Mouse (Mus musculus) limb, embryonic 14.5 days (tissue): ENCODE results near the gene Olfr211. TPM values are rescaled to one million over a fixed set of nuclear protein-coding genes. Genes with fewer than 3 reads are reported as not detected.

Source experiments
- ATAC-seq: fragments of 200-750 bp; cut with Nextera tagmentation; 2 replicates; pipeline ENCODE4 v1.8.0; 2017; ENCODE audit warnings: low read depth, moderate number of reproducible peaks, moderate TSS enrichment; ENCODE audit not compliant: low FRiP score
- DNase-seq: peaks from one replicate; pipeline ENCODE4 v3.0.0-alpha.2; 2015; ENCODE audit warnings: low spot score
- H3K27ac ChIP-seq: fragments of 300-500 bp; sonication (generic); replicated peaks from 2 replicates; pipeline ENCODE4 v1.5.1; 2014; ENCODE audit warnings: low read depth, mild to moderate bottlenecking, low read length, moderate library complexity, mixed read lengths
- H3K27me3 ChIP-seq: fragments of 300-500 bp; sonication (generic); 2 replicates; pipeline ENCODE4 v1.6.1; 2014; ENCODE audit warnings: low read length, mixed read lengths; ENCODE audit not compliant: control insufficient read depth, insufficient read depth
- H3K36me3 ChIP-seq: fragments of 300-500 bp; sonication (generic); 2 replicates; pipeline ENCODE4 v1.6.1; 2014; ENCODE audit warnings: mild to moderate bottlenecking, low read length, moderate library complexity, mixed read lengths; ENCODE audit not compliant: control insufficient read depth, insufficient read depth
- H3K4me1 ChIP-seq: fragments of 300-500 bp; sonication (generic); 2 replicates; pipeline ENCODE4 v1.6.1; 2014; ENCODE audit warnings: antibody characterized with exemption, low read length, mixed read lengths; ENCODE audit not compliant: control insufficient read depth, insufficient read depth
- H3K4me2 ChIP-seq: fragments of 300-500 bp; sonication (generic); replicated peaks from 2 replicates; pipeline ENCODE4 v1.6.1; 2014; ENCODE audit warnings: low read depth, mild to moderate bottlenecking, low read length, moderate library complexity; ENCODE audit not compliant: severe bottlenecking
- H3K4me3 ChIP-seq: fragments of 300-500 bp; sonication (generic); replicated peaks from 2 replicates; pipeline ENCODE4 v1.5.1; 2014; ENCODE audit warnings: low read length
- H3K9ac ChIP-seq: fragments of 300-500 bp; sonication (generic); 2 replicates; pipeline ENCODE4 v1.6.1; 2014; ENCODE audit warnings: mild to moderate bottlenecking, low read depth, low read length, moderate library complexity; ENCODE audit not compliant: severe bottlenecking
- H3K9me3 ChIP-seq: fragments of 300-500 bp; sonication (generic); 2 replicates; pipeline ENCODE4 v1.6.1; 2016; ENCODE audit warnings: low read length; ENCODE audit not compliant: control insufficient read depth
- POLR2A ChIP-seq: fragments of 200-500 bp; IDR thresholded peaks from 2 replicates; pipeline ENCODE4 v1.8.0; 2012; ENCODE audit warnings: inconsistent platforms, mild to moderate bottlenecking, moderate library complexity, borderline replicate concordance; ENCODE audit not compliant: insufficient read depth, insufficient read length; ENCODE audit errors: extremely low read depth
- WGBS: fragments of 180-500 bp; shearing (Covaris S2); extraction: QIAGEN DNeasy Blood & Tissue Kit; methylation state at CpG from one replicate; pipeline ENCODE4 v1.1.7; 2014; 5-methylcytosine and 5-hydroxymethylcytosine counted together
- polyA plus RNA-seq, 2 experiments: library from polyadenylated mRNA; depleted of rRNA in 1 of 2; stranded (reverse) in 1 of 2; unstranded in 1 of 2; fragments of >200 nt; fragmentation: Nextera tagmentation in 1 of 2; extraction: Ambion mirVana in 1 of 2; gene quantifications; 2 replicates each; pipeline versions ENCODE4 v1.2.1 to v1.2.3; 2012 to 2014

The Olfr211 gene
- polyA plus RNA-seq, 2 experiments, result not detected

DNA sequence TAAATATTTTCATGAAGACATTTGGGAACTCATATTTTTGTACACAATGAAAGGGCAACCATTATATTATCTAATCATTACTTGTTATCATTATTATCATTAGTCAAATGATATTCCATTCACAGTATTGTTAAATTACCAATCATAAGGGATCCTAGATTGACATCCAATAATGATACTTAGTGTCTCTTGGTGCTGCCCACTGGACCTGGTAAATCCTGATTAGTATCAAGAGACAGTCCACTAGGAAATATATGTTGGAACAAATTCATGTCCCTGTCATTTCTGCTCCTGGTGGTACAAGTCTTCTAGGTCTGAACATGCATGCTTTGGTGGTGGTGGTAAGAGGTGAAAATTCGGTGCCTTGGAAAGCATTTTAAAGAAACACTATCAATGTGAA is 49.3 kb downstream of the Olfr211 start, which contains the start of gene Olfr213:
Olfr213 (plus strand) TSS at position 301 of the 400 bp plus-strand sequence.
- no peak for ATAC-seq
- H3K4me1 ChIP-seq, result no peaks in the 10 kb centered on the region
- 59% methylated on average over 1 of the region's 1 CpGs for WGBS

DNA sequence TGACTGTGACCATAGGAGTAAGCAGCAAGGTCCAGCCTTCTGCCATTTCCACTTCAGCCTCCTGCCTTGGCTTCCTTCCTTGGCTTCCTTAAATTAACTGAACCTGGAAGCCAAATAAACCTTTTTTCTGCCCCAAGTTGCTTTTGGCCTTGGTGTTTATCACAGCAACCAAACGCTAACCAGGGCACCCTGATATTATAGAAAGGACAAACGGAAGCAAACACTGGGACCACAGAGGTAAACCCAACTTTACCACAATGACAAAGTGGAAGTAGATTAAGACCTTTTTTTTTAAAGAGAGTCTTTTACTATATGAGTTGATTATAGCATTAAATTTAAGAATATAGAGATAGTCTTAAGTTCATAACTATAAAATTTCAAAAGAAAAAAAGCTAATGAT is 53.6 kb downstream of the Olfr211 start:
- H3K36me3 ChIP-seq, result no peaks in the 10 kb centered on the region
- no peaks in the 10 kb centered on the region for H3K9me3 ChIP-seq
- no peaks in the 10 kb centered on the region for H3K27me3 ChIP-seq
- TF ChIP-seq POLR2A, result no peak
- H3K27ac ChIP-seq, result no peak overlapping the region
- WGBS, result 82% methylated on average over 2 of the region's 2 CpGs
- ATAC-seq (no peak), DNase-seq (no peak)
- no peaks in the 10 kb centered on the region for H3K4me1 ChIP-seq
- no peak overlapping the region for H3K9ac ChIP-seq
- no peak overlapping the region for H3K4me2 ChIP-seq
- no peak overlapping the region for H3K4me3 ChIP-seq

More for the DNA sequence above, 49.3 kb downstream of the Olfr211 start, which contains the start of gene Olfr213:
- no peak within 1 kb of the TSS for H3K4me3 ChIP-seq
- H3K4me2 ChIP-seq, result no peak within 1 kb of the TSS
- no peaks in the 10 kb centered on the region for H3K36me3 ChIP-seq
- no peak for DNase-seq
- no peak within 1 kb of the TSS for H3K9ac ChIP-seq
- no peaks in the 10 kb centered on the region for H3K27me3 ChIP-seq
- TF ChIP-seq POLR2A, result no peak
- H3K27ac ChIP-seq, result no peak within 1 kb of the TSS
- no peaks in the 10 kb centered on the region for H3K9me3 ChIP-seq

Other genes with a start within 250 kb of the Olfr211 start
- 3.7 and 4.7 TPM in 2 replicates for gene Zfand4, start 224.9 kb upstream of the Olfr211 start, polyA plus RNA-seq (2012; rRNA removed)
- gene Zfand4, start 224.9 kb upstream of the Olfr211 start, polyA plus RNA-seq (2014; fragmentation: Nextera tagmentation; extraction: Ambion mirVana), result 6.5 and 8.2 TPM in 2 replicates
- 40.4 and 49.4 TPM in 2 replicates for gene March8, start 151.1 kb upstream of the Olfr211 start, polyA plus RNA-seq (2012; rRNA removed)
- 27.0 and 29.6 TPM in 2 replicates for gene March8, start 151.1 kb upstream of the Olfr211 start, polyA plus RNA-seq (2014; fragmentation: Nextera tagmentation; extraction: Ambion mirVana)
- 1.6 and 2.0 TPM in 2 replicates for gene Alox5, start 27.9 kb upstream of the Olfr211 start, polyA plus RNA-seq (2012; rRNA removed)
- gene Alox5, start 27.9 kb upstream of the Olfr211 start, polyA plus RNA-seq (2014; fragmentation: Nextera tagmentation; extraction: Ambion mirVana), result 3.9 and 4.1 TPM in 2 replicates
- gene Olfr212, start 17.4 kb downstream of the Olfr211 start, polyA plus RNA-seq (2012; rRNA removed), result 0.03 TPM in 1 of 2 replicates, not detected in the other
- not detected in 2 replicates for gene Olfr212, start 17.4 kb downstream of the Olfr211 start, polyA plus RNA-seq (2014; fragmentation: Nextera tagmentation; extraction: Ambion mirVana)
- not detected in 2 replicates for gene Olfr213, start 49.4 kb downstream of the Olfr211 start, polyA plus RNA-seq (2012; rRNA removed)
- gene Olfr213, start 49.4 kb downstream of the Olfr211 start, polyA plus RNA-seq (2014; fragmentation: Nextera tagmentation; extraction: Ambion mirVana), result not detected in 2 replicates
- gene Gm5580, start 62.0 kb downstream of the Olfr211 start, polyA plus RNA-seq (2012; rRNA removed), result 0.10 and 0.14 TPM in 2 replicates
- gene Gm5580, start 62.0 kb downstream of the Olfr211 start, polyA plus RNA-seq (2014; fragmentation: Nextera tagmentation; extraction: Ambion mirVana), result 0.41 and 0.50 TPM in 2 replicates
- gene Olfr214, start 65.1 kb downstream of the Olfr211 start, polyA plus RNA-seq (2012; rRNA removed), result not detected in 2 replicates
- not detected in 2 replicates for gene Olfr214, start 65.1 kb downstream of the Olfr211 start, polyA plus RNA-seq (2014; fragmentation: Nextera tagmentation; extraction: Ambion mirVana)
- gene Olfr215, start 95.1 kb downstream of the Olfr211 start, polyA plus RNA-seq (2012; rRNA removed), result not detected in 2 replicates
- not detected in 2 replicates for gene Olfr215, start 95.1 kb downstream of the Olfr211 start, polyA plus RNA-seq (2014; fragmentation: Nextera tagmentation; extraction: Ambion mirVana)
- 109 and 128 TPM in 2 replicates for gene Zfp422, start 139.9 kb downstream of the Olfr211 start, polyA plus RNA-seq (2012; rRNA removed)
- gene Zfp422, start 139.9 kb downstream of the Olfr211 start, polyA plus RNA-seq (2014; fragmentation: Nextera tagmentation; extraction: Ambion mirVana), result 166 and 184 TPM in 2 replicates
- gene Depp1, start 161.5 kb downstream of the Olfr211 start, polyA plus RNA-seq (2012; rRNA removed), result 13.8 and 17.6 TPM in 2 replicates
- 27.7 and 28.6 TPM in 2 replicates for gene Depp1, start 161.5 kb downstream of the Olfr211 start, polyA plus RNA-seq (2014; fragmentation: Nextera tagmentation; extraction: Ambion mirVana)
- 5.9 and 6.0 TPM in 2 replicates for gene Rassf4, start 184.9 kb downstream of the Olfr211 start, polyA plus RNA-seq (2012; rRNA removed)
- gene Rassf4, start 184.9 kb downstream of the Olfr211 start, polyA plus RNA-seq (2014; fragmentation: Nextera tagmentation; extraction: Ambion mirVana), result 11.3 and 14.3 TPM in 2 replicates
- gene Tmem72, start 227.8 kb downstream of the Olfr211 start, polyA plus RNA-seq (2012; rRNA removed), result 0.03 and 0.17 TPM in 2 replicates
- gene Tmem72, start 227.8 kb downstream of the Olfr211 start, polyA plus RNA-seq (2014; fragmentation: Nextera tagmentation; extraction: Ambion mirVana), result 0.06 and 0.08 TPM in 2 replicates